Mouse (Mus musculus) mouse trophoblast stem cell (cell line): ENCODE results near the gene St3gal3.

ENCODE experiments used
- in situ Hi-C, 2 experiments: fragments of 300-500 bp; cut with MseI, MboI; formaldehyde crosslinking; loops; 2 replicates in 1 of 2; 3 replicates in 1 of 2; pipeline ENCODE4 v1.15.1; 2025

Gene St3gal3

GRCm38 (mm10) chr4:117906196-117906595, 228.5 kb downstream of the St3gal3 start:
- in situ Hi-C loops = no loop called here

- in situ Hi-C loops = no loop called here
These were observed 230.0 kb downstream of the St3gal3 start for GRCm38 (mm10) chr4:117904761-117905160.

- in situ Hi-C loops = no loop called here
These were observed 230.6 kb downstream of the St3gal3 start for GRCm38 (mm10) chr4:117904094-117904493.

GRCm38 (mm10) chr4:117898111-117898510, 236.6 kb downstream of the St3gal3 start:
- in situ Hi-C loops = no loop called here

GRCm38 (mm10) chr4:117896031-117896430, 238.7 kb downstream of the St3gal3 start:
- in situ Hi-C loops = no loop called here

- in situ Hi-C loops = no loop called here
These were observed 239.4 kb downstream of the St3gal3 start for GRCm38 (mm10) chr4:117895339-117895738.

GRCm38 (mm10) chr4:117894601-117895000, 240.1 kb downstream of the St3gal3 start:
- in situ Hi-C loops = no loop called here

GRCm38 (mm10) chr4:117893376-117893775, 241.3 kb downstream of the St3gal3 start:
- in situ Hi-C loops = no loop called here

- in situ Hi-C loops = no loop called here
These were observed 243.0 kb downstream of the St3gal3 start, which contains the start of gene Dph2 for GRCm38 (mm10) chr4:117891738-117892161. Gene Dph2, minus strand, starts transcription at chr4:117892032.

GRCm38 (mm10) chr4:117890750-117891149, 244.0 kb downstream of the St3gal3 start:
- in situ Hi-C loops = no loop called here

- in situ Hi-C loops = no loop called here
These were observed 244.7 kb downstream of the St3gal3 start for GRCm38 (mm10) chr4:117890031-117890430.

GRCm38 (mm10) chr4:117889471-117889870, 245.2 kb downstream of the St3gal3 start:
- in situ Hi-C loops = no loop called here

GRCm38 (mm10) chr4:117887920-117888319, 246.8 kb downstream of the St3gal3 start:
- in situ Hi-C loops = no loop called here

GRCm38 (mm10) chr4:117887133-117887532, 247.6 kb downstream of the St3gal3 start, which contains the start of gene Atp6v0b:
Gene Atp6v0b, minus strand, starts transcription at chr4:117887333.
- in situ Hi-C loops = no loop called here

GRCm38 (mm10) chr4:117886644-117887043, 248.1 kb downstream of the St3gal3 start:
- in situ Hi-C loops = no loop called here

- in situ Hi-C loops = no loop called here
These were observed 248.7 kb downstream of the St3gal3 start for GRCm38 (mm10) chr4:117885994-117886393.

- in situ Hi-C loops = no loop called here
These were observed 249.6 kb downstream of the St3gal3 start for GRCm38 (mm10) chr4:117885093-117885492.

GRCm38 (mm10) chr4:117884146-117884545, 250.6 kb downstream of the St3gal3 start:
- in situ Hi-C loops = no loop called here

- in situ Hi-C loops = no loop called here
These were observed 251.7 kb downstream of the St3gal3 start, which contains the start of gene B4galt2 for GRCm38 (mm10) chr4:117882701-117883691. Gene B4galt2, minus strand, starts transcription at chr4:117883487.
